Mouse (Mus musculus): ENCODE results near the gene Nav2.

Nav2 gene

DNA sequence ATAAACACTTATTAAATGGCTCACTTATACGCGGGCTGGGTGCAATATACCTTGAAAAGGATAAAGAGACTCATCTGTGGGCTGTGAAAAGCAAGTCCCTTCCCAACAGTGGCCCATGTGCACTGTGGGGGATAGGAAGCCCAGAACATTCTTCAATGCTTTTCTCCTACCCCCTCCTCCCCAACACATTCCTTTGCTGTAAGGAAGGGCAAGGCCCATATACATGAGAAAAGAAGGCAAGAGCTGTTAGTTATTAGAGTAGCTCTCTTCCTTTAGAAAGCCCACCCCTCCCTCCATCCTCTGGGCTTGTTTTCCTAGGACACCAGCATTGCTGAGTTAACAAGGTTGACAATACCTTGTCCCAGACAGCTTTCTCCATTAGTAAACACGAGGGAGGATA, 540.1 kb downstream of the Nav2 start:
- DNase-seq (ENCODE audit: low read depth), result no peak

DNA sequence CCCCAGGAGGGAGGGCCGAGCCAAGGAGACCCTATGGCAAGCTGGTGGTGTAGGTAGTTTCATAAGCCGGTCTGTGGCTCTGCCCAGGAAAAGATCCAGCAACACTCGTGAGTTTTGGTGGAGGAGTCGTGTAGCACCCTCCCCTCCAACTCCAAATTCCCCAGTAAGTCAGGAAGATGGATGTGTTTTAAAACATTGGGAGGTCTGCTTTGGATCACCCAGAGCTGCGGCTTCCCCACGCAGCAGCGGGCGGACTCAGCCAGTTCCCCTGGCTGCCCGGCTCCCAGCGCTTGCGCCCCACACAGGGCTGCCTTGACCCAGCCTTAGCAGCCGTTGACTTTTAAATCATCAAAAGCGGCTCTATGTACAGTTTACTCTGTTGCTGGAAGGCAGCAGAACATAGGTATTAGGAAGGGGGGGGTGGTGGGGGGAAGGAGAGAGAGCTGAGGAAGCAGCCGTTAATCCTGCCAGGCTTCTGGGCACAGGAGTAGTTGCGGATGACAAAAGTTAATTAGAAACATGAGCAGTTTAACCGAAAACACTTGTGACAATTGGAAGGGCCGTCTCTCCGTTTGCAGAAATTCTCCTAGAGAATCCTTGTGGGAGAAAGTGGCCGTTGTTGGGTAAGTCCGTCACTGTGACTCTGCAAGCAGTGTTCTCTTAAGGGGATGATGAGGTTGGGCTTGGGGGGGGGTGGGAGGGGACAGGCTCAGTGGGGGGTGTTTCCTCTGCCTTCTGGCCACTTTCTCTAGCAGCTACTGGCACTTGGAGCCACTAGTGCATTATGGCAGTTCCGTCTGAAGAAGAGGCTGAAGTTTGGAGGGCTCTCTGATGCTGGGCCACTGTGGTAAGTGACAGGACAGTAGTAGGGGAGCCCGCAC, 542.0 kb downstream of the Nav2 start:
- DNase-seq (ENCODE audit: low read depth), result no peak

DNA sequence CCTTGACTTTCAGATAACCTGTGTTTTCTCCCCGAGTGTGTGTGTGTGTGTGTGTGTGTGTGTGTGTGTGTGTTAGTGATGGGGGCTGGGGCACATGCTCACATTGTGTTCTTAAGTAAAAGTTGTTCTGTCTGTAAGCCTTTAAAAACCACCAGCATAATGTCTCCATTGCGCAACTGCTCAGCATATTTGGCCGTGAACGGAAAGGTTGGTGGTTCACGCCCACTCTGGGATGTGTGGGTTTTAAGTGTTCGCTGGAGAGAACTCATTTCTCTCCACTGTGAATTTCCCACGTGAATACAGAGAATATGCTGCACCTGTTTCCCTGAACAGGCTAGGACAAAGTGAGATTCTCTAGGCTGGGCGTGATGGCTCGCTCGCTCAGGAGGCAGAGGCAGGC, 542.7 kb downstream of the Nav2 start:
- peak; percentile 15 for DNase-seq (ENCODE audit: low read depth)

DNA sequence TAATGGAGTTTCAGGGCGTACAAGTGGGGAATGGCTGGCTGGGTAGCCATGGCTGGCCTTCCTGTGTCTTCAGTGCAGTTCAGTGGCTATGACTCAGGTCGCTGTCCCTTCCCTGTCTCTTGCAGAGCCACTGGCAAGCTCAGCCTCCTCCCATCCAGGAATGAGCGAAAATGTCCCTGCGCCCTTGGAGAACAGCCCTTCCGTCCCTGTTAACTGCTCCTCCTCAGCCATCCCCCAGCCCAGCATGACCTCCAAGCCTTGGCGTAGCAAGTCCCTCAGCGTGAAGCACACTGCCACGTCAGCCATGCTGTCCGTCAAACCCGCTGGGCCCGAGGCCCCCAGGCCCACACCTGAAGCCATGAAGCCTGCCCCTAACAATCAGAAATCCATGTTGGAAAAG, 543.8 kb downstream of the Nav2 start:
- no peak for DNase-seq (ENCODE audit: low read depth)

DNA sequence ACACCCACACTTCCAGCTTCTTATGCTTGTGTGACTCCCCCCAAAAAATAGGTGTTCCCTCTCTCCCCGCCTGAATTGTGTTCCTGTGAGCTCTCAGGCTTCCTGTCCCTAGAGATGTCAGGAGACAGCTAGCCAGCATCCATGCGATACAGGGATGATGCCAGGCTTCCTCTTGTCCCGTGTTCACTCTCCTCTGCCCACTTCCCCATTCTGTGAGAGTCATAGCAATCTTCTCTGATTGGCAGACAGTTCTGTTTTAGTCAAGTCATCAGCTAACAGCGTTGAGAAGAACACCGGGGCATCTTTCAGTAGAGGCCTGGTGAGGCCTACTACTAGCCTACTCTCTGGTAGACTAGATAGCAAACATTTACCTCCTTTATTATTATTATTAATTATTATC, 546.1 kb downstream of the Nav2 start:
- no peak for DNase-seq (ENCODE audit: low read depth)

DNA sequence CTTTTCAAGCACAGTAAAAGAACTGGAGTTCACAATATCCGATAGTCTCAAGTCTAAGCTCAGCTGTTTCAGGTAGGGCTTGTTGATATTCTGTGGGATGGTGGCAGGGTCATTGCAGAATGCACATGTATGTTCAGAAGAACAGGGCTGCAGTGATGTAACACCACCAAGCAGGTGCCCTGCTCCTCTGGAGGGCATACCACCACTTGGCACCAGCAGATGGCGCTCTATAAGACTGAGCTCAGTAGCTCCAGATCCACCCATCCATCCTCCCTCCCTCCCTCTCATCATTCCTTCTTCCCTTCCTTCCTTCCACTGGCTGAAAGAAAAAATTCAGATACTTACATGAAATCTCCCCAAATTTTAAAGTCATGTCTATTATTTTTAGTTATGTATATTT, 547.6 kb downstream of the Nav2 start:
- peak; percentile 65 for DNase-seq (ENCODE audit: low read depth)

DNA sequence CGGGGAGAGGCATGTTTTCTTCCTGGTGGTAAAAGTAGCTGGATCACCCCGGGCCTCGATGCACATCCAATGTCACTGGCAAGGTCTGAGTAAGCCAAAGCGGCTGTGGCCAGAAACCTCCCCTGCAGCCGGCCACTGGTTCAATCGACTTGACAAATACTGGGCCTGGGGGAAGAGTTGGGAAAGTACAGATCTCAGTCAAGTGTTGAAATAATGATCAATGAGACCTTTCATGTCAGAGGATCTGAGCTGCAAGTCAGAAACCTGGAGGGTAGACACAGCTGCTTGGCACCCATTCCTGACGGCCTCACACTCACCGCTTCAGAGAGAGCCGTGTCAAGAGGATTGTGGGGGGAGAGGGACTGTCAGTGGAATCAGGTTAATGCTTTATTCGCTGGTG, 548.9 kb downstream of the Nav2 start:
- no peak for DNase-seq (ENCODE audit: low read depth)

DNA sequence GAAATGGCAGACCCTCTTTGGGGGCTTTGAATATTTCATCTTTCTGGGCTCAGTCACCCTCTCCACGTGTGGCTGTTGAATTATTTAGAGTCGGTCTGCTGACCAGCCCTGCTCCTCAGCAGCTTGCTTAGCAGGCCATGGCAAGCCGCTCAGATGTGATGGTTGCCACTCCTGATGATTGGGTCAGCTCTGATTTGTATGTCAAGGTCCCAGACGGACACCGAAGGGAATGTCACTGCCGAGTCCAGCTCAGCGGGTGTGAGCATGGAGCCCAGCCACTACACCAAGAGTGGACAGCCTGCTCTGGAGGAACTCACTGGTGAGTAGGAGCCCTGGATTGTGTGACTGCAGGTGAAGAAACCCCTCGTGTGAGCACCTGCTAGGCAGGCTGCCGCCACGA, 549.4 kb downstream of the Nav2 start:
- no peak for DNase-seq (ENCODE audit: low read depth)

DNA sequence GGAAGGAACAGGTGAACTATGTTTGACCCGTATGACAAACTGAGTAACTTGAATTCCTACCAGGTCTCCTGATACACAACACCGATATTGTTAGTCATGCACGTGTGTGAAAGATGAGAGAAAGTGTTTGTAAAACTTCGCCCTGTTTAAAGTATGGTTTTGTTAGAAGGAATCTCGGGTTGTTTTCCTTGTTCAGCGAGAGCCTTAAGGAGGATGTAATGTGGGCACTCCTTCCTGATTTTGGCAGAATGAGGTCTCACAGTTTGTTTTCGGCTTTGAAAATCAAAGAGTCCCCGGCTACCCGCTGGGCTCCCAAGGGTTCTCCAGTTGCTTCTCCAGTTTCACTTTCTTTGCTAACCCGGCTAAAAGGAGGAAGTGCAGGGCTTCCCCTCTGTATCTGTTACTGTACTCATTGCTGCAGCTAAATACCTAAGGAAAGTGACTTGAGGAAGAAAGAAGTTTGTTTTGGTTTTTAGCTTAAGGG, 553.9 kb downstream of the Nav2 start:
- DNase-seq (ENCODE audit: low read depth), result peak; percentile 65

DNA sequence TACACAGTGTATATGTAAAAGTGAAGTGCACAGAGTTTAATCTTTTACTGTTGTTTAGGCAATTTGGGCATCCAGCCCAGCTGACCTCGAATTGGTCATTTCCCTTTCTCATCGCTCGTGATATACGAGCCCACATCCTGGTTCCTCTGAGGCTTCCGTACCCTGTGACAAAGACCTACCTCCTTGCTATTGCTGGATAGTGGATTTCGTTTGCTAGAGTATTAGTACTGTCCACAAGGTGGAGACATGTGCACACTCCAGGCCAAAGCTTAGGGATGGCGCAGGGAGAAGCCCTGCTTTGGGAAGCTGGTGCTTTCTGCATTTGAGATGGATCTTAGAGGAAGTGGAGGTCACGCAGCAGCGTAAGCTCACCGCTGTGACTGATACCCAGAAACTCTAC, 559.3 kb downstream of the Nav2 start:
- peak; percentile 46 for DNase-seq (ENCODE audit: low read depth)

DNA sequence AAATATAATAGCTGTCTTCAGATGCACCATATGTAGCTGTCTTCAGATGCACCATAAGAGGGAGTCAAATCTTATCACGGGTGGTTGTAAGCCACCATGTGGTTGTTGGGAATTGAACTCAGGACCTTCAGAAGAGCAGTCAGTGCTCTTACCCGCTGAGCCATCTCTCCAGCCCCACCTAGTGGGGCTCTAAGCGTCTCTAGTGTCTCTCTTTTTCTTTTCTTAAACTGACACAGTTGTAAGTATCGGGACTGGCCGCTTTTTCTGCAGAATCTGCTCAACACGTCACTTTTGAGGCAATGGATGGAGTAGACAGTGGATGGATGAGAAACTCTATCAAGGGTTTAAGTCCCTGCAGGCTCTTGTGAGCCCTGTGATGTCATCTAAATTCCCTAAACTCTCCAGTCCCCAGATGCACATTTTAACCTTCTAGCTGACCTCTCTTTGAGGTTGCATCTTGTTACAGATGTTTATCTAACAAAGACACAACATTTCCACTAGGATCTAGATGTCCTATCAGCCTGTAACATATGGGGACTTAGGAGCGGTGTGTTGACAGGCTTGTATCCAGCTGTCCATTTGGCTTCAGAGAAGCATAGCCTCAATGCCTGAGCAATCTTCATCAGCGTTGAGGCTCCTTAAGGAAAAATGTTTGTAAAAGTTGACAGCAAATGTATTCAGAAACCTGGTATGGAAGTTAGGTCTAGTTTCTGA, 560.1 kb downstream of the Nav2 start:
- no peak for DNase-seq (ENCODE audit: low read depth)

DNA sequence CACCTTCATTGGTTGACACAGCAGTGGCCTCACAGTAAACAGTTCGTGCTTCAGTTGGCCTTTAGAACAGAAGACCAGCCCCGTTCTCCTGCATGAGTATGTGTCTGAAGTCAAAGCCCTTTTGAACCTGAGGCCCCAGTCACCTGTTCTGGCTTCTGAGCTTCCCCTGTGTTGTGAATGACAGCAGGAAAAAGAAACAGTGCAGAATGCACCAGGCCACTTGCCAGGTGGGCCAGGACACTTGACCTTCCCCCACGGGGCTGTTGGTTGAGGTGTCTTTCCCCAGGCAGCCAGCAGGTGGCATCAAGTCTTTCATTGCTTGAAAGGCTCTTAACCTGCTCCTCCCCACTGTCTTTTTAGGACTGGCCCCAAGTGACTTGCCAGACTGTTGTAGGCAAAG, 562.8 kb downstream of the Nav2 start:
- DNase-seq (ENCODE audit: low read depth), result peak; percentile 59

DNA sequence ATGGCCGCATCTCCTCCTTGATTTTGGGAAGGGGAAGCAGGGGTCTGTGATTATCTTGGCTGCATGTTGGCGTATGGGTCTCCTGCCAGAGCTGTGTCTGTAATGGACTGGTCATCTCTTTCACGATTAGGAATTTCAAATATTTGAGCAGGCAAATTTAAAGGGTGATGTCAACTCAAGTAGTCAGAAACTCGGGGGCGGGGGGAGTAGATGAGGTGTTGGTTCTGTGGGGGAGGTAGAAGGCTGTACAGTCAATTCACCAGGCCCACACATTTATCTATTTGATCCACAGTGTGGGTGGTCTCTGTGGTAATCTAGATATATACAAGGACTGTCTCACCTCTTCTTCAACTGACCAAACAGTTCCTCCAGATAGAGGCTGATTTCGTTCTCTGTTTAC, 566.8 kb downstream of the Nav2 start:
- no peak for DNase-seq (ENCODE audit: low read depth)

DNA sequence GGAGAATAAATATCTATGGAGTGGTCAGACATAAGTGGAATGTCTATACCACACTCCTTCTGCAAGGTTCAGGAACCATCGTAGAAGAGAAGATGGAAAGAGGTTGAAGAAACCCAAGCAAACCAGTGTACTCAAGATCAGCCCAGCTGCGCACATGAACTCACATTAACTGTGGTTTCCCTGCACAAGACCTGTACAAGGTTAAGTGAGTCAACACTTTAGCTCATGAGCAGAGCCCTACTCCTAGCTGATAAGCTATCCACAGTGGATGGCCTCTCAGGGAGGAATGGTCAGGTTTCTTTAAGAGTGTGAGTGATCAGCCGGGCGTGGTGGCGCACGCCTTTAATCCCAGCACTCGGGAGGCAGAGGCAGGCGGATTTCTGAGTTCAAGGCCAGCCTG, 567.6 kb downstream of the Nav2 start:
- DNase-seq (ENCODE audit: low read depth), result no peak

DNA sequence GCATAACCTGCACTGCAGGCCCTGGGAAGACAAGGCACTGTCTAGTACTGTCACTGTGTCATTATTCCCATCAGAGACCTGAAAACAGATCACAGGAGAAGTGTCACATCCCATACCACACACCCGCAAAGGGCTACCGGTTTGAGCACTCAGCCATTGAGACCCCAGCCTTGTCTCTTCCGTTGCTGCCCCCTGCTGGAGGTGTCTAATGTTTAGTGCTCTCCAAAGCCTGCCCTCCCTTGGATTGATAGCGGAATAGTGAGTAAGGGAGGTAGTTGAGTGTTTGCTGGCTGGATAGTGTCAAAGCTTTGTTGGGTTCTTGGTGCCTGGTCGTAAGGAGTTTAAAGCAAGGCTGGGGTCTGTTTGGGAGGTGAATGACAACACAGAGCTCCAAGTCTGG, 568.1 kb downstream of the Nav2 start:
- DNase-seq (ENCODE audit: low read depth), result peak; percentile 39

DNA sequence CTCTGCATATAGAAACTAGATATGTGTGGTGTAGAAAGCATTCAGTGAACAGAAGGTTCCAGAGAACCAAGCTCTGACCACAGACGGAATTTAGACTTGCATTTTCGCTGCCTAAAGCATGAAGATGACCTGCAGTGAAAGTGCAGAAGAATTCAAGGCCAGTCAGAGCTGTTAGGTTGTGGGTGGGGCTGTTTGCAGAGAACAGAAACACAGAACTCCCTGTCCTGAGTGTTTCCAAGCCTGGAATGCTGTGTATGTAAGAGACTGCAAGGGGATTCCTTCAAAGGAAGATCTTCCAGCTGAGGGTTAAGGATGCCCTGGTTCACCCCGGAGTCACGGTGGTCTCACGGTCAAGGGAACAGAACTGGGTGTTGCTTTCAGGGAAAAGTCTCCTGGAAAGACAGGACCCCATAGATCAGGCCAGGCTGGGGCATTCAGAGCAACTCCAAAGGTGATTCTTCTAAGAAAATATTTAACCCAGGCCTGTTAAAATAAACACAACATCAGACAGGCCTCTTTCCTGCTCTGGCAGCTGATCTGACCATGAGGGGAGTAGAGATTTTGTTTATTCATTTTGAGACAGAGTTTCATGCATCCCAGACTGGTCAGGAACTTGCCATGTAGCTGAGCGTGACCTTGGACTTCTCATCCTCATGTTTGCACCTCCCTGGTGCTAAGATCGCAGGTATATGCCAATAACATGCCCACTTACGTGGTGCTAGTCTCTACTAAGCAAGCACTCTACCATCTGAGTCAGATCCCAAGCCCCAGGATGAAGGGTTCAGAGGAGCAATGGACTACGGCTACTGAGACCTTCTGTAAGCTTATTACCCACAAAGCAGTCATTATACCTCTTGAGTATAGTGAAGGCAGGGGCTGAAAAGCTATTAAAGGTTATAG, 568.8 kb downstream of the Nav2 start:
- no peak for DNase-seq (ENCODE audit: low read depth)

DNA sequence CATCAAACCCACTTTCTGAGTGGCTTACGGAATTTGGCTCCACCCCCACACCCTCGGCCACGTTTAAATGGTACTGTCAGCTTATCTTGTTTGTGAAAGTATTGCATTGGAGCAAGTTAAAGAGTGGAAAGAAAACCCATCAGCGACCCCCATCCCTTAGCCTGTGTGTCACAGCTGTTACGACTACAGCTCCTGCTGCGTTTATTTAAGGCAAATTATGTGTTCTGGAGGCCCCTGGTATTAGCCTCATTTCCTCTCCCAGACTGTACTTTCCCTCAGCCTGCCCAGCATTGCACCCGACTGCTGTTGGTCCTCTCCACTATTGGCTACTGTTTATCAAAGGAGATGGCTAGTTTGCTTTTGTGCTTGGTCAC, 569.4 kb downstream of the Nav2 start:
- no peak for DNase-seq (ENCODE audit: low read depth)

DNA sequence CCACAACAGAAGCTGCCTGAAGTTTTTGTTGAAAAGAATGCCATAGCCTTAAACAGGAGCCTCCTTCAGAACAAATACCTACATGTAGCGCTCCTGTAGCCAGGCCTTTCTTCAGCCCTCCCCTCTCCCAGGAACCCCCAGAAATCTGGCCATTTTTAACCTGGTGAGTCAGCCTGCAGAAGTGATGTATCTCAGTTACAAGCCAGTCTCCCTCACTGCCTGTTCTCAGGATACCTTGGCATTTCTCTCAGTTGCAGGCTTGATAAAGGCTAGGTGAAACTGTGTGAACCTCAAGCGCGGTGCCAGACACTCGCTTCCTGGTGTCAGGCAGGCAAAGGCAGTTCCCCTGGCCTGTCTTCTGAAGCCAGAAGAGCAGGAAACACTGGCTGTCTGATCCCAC, 570.4 kb downstream of the Nav2 start:
- DNase-seq (ENCODE audit: low read depth), result no peak

DNA sequence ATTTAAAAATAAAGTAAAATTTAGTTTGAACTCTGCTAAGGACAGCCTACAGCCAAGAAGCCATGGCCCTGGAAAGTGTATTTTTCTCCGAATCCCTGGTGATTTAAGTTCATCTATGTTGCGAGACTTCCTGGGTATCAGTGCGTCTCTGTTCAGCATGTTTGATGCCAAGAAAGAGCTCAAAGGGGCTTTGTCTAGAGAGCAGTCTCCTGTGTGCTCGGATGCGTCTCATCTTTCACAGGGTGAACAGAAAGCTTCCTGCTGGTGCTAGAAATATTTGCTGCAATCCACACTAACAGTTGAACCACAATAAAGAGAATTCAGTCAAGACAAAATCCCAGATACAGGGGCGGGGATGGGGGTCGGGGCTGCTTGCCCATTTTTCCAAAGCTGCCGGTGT, 572.4 kb downstream of the Nav2 start:
- no peak for DNase-seq (ENCODE audit: low read depth)

DNA sequence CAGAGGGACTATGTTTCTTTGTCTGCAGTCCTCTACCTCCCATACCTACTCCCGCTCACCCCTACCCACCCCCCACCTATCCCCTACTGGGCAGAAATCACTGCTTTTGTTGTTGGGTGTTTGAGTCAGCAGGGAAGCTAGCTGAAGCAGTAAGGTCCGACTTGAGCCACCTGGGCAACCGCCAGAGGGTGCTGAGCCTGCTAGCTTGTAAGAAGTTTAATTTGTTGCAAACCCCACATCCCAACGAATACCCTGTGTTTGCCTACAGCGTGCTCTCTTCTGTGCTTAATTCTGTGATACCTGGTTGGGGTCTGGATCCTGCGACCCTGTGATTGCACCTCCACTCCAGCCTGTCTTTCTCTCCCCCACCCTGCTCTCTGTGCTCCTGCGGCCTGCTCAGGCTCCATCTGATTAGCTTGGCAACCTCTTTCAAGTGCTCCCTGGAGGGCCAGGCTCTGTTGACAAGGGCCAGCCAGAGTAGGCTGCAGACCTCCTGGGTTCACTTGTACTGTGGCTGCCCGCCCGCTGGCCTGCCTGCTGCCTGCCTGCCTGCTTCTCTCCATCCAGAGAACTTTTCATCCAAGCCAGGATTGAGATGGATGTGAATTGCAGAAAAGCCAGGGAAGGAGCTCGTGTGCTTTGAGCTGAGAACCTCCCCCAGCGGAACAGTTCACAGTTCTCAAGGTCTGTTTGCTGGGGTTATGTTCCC, 575.7 kb downstream of the Nav2 start:
- DNase-seq (ENCODE audit: low read depth), result no peak

DNA sequence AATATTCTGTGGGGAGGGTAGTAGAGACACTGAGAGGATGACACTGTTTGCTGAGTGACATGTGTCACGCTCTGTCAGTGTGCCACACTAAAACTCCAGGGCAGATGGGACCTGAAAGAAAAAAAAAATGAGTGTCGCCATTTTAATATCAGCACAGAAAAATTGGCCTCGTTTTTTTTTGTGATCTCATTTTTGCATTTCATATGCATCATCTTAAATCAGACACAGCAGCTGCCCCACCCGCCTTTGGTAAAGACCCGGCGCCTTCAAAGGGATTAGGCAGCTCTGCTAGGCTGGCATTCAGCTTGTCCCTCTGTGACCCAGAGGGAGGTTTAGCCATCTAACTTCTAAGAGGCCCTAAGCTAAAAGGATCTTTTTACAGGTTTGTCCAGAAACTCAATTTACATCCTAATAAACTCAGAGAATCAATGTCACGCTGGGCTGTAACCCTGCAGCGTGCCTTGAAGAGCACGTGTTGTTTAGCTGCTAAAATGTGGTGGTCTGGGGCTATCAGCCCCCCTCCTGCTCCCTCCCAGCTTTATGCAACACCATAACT, 576.9 kb downstream of the Nav2 start:
- DNase-seq (ENCODE audit: low read depth), result no peak

DNA sequence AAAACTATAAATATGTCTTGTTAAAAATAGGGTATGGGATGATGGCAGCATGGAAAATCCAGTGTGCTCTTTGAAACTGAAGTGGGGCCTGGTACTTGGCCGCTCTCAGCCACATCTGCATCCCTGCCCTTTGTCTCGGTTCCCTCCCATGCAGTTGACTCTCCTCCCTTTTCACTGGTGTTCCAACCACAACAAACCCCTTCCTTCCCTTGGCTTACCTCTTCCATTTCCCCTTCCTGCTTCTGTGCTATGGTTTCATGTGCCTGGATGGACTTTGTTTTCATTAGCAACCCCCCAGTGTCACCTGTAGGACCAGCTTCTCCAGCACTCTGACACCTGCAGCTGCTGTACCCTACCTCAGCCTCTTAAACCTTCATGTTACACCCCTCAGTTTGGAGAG, 578.8 kb downstream of the Nav2 start:
- no peak for DNase-seq (ENCODE audit: low read depth)
